Mouse (Mus musculus): ENCODE results near the gene Fgfr3. TPM values are rescaled to one million over a fixed set of nuclear protein-coding genes. Genes with fewer than 3 reads are reported as not detected.

Fgfr3 gene
- polyA plus RNA-seq, 1 experiment from 2014 or later, result 13.7 TPM

GRCm38 (mm10) chr5:33684932-33685331 lies 36.5 kb upstream of the Fgfr3 start:
- Histone ChIP-seq H3K27ac (ENCODE audit: low read depth) (no peak overlapping the region), H3K27me3 (replicated peaks; ENCODE audit: control insufficient read depth, insufficient read depth, low read length) (no peaks in the 10 kb centered on the region), H3K4me3 (ENCODE audit: low read depth, low read length) (no peak overlapping the region), H3K36me3 (ENCODE audit: control insufficient read depth, insufficient read depth, low read length) (no peaks in the 10 kb centered on the region), H3K9ac (ENCODE audit: low read length) (no peak overlapping the region), H3K4me2 (ENCODE audit: low read length) (no peak overlapping the region), H3K9me3 (ENCODE audit: control insufficient read depth, low read length) (no peaks in the 10 kb centered on the region), H3K4me1 (replicated peaks; ENCODE audit: control insufficient read depth, insufficient read depth, low read length) (peaks cover 8% of the 10 kb centered on the region; the same call in 1 of the 2 replicates)
- ATAC-seq (replicated peaks; ENCODE audit: low FRiP score, low TSS enrichment, low read depth) (no peak), DNase-seq (ENCODE audit: low spot score) (no peak)
- WGBS, result 80% methylated on average over 4 of the region's 4 CpGs

- H3K36me3 ChIP-seq (ENCODE audit: control insufficient read depth, insufficient read depth, low read length), result no peaks in the 10 kb centered on the region
- H3K9me3 ChIP-seq (ENCODE audit: control insufficient read depth, low read length), result no peaks in the 10 kb centered on the region
- no peak overlapping the region for H3K9ac ChIP-seq (ENCODE audit: low read length)
- H3K27ac ChIP-seq (ENCODE audit: low read depth), result no peak overlapping the region
- WGBS, result 79% methylated on average over 4 of the region's 4 CpGs
- ATAC-seq (replicated peaks; ENCODE audit: low FRiP score, low TSS enrichment, low read depth) (no peak), DNase-seq (ENCODE audit: low spot score) (no peak)
- H3K27me3 ChIP-seq (replicated peaks; ENCODE audit: control insufficient read depth, insufficient read depth, low read length), result no peaks in the 10 kb centered on the region
- H3K4me1 ChIP-seq (replicated peaks; ENCODE audit: control insufficient read depth, insufficient read depth, low read length), result peaks cover 13% of the 10 kb centered on the region
- H3K4me3 ChIP-seq (ENCODE audit: low read depth, low read length), result no peak overlapping the region
- no peak overlapping the region for H3K4me2 ChIP-seq (ENCODE audit: low read length)
These were observed 34.3 kb upstream of the Fgfr3 start for GRCm38 (mm10) chr5:33687142-33687541.

GRCm38 (mm10) chr5:33688278-33689220 lies 32.9 kb upstream of the Fgfr3 start:
- Histone ChIP-seq H3K4me3 (ENCODE audit: low read depth, low read length) (no peak overlapping the region), H3K9ac (ENCODE audit: low read length) (no peak overlapping the region), H3K4me2 (ENCODE audit: low read length) (no peak overlapping the region), H3K9me3 (ENCODE audit: control insufficient read depth, low read length) (no peaks in the 10 kb centered on the region), H3K36me3 (ENCODE audit: control insufficient read depth, insufficient read depth, low read length) (no peaks in the 10 kb centered on the region), H3K27ac (ENCODE audit: low read depth) (no peak overlapping the region), H3K27me3 (replicated peaks; ENCODE audit: control insufficient read depth, insufficient read depth, low read length) (no peaks in the 10 kb centered on the region), H3K4me1 (replicated peaks; ENCODE audit: control insufficient read depth, insufficient read depth, low read length) (peaks cover 24% of the 10 kb centered on the region)
- 68% methylated on average over 14 of the region's 14 CpGs for WGBS
- DNase-seq (ENCODE audit: low spot score) (no peak), ATAC-seq (replicated peaks; ENCODE audit: low FRiP score, low TSS enrichment, low read depth) (no peak)

GRCm38 (mm10) chr5:33689221-33689844 lies 32.1 kb upstream of the Fgfr3 start:
- Histone ChIP-seq H3K4me1 (replicated peaks; ENCODE audit: control insufficient read depth, insufficient read depth, low read length) (peaks cover 24% of the 10 kb centered on the region), H3K4me2 (ENCODE audit: low read length) (no peak overlapping the region), H3K27ac (ENCODE audit: low read depth) (no peak overlapping the region), H3K9ac (ENCODE audit: low read length) (no peak overlapping the region), H3K36me3 (ENCODE audit: control insufficient read depth, insufficient read depth, low read length) (no peaks in the 10 kb centered on the region), H3K9me3 (ENCODE audit: control insufficient read depth, low read length) (no peaks in the 10 kb centered on the region), H3K27me3 (replicated peaks; ENCODE audit: control insufficient read depth, insufficient read depth, low read length) (no peaks in the 10 kb centered on the region), H3K4me3 (ENCODE audit: low read depth, low read length) (no peak overlapping the region)
- ATAC-seq (replicated peaks; ENCODE audit: low FRiP score, low TSS enrichment, low read depth) (0 out of 2 replicates have a peak, but pooled peaks have one; percentile 26), DNase-seq (ENCODE audit: low spot score) (no peak)
- 70% methylated on average over 20 of the region's 20 CpGs for WGBS

GRCm38 (mm10) chr5:33689852-33690645 lies 31.4 kb upstream of the Fgfr3 start:
- Histone ChIP-seq H3K4me3 (ENCODE audit: low read depth, low read length) (no peak overlapping the region), H3K4me1 (replicated peaks; ENCODE audit: control insufficient read depth, insufficient read depth, low read length) (peaks cover 29% of the 10 kb centered on the region), H3K36me3 (ENCODE audit: control insufficient read depth, insufficient read depth, low read length) (no peaks in the 10 kb centered on the region), H3K9ac (ENCODE audit: low read length) (no peak overlapping the region), H3K4me2 (ENCODE audit: low read length) (no peak overlapping the region), H3K27me3 (replicated peaks; ENCODE audit: control insufficient read depth, insufficient read depth, low read length) (no peaks in the 10 kb centered on the region), H3K9me3 (ENCODE audit: control insufficient read depth, low read length) (no peaks in the 10 kb centered on the region), H3K27ac (ENCODE audit: low read depth) (no peak overlapping the region)
- ATAC-seq (replicated peaks; ENCODE audit: low FRiP score, low TSS enrichment, low read depth) (no peak), DNase-seq (ENCODE audit: low spot score) (no peak)
- WGBS, result 83% methylated on average over 11 of the region's 11 CpGs

GRCm38 (mm10) chr5:33692393-33692792 lies 29.1 kb upstream of the Fgfr3 start:
- DNase-seq (ENCODE audit: low spot score) (peak; percentile 79), ATAC-seq (replicated peaks; ENCODE audit: low FRiP score, low TSS enrichment, low read depth) (peak; percentile 17; the same call in 1 of the 2 replicates)
- Histone ChIP-seq H3K36me3 (ENCODE audit: control insufficient read depth, insufficient read depth, low read length) (no peaks in the 10 kb centered on the region), H3K4me1 (replicated peaks; ENCODE audit: control insufficient read depth, insufficient read depth, low read length) (peaks cover 40% of the 10 kb centered on the region), H3K9ac (ENCODE audit: low read length) (peak overlapping the region; percentile 43), H3K4me2 (ENCODE audit: low read length) (peak overlapping the region; percentile 43), H3K27me3 (replicated peaks; ENCODE audit: control insufficient read depth, insufficient read depth, low read length) (no peaks in the 10 kb centered on the region; the same call in 1 of the 2 replicates), H3K9me3 (ENCODE audit: control insufficient read depth, low read length) (no peaks in the 10 kb centered on the region), H3K27ac (ENCODE audit: low read depth) (peak overlapping the region; percentile 83), H3K4me3 (ENCODE audit: low read depth, low read length) (0 out of 2 replicates have a peak overlapping the region, but pooled peaks have one; percentile 1)
- WGBS, result 4% methylated on average over 24 of the region's 24 CpGs

- no peak overlapping the region for H3K27ac ChIP-seq (ENCODE audit: low read depth)
- H3K4me2 ChIP-seq (ENCODE audit: low read length), result peak overlapping the region; percentile 81; the same call in 1 of the 2 replicates
- DNase-seq (ENCODE audit: low spot score), result no peak
- no peaks in the 10 kb centered on the region; the same call in 1 of the 2 replicates for H3K27me3 ChIP-seq (replicated peaks; ENCODE audit: control insufficient read depth, insufficient read depth, low read length)
- H3K9ac ChIP-seq (ENCODE audit: low read length), result peak overlapping the region; percentile 66; the same call in 1 of the 2 replicates
- 64% methylated on average over 9 of the region's 9 CpGs for WGBS
- ATAC-seq (replicated peaks; ENCODE audit: low FRiP score, low TSS enrichment, low read depth), result no peak
- H3K4me3 ChIP-seq (ENCODE audit: low read depth, low read length), result no peak overlapping the region
- H3K4me1 ChIP-seq (replicated peaks; ENCODE audit: control insufficient read depth, insufficient read depth, low read length), result peaks cover 47% of the 10 kb centered on the region
- H3K9me3 ChIP-seq (ENCODE audit: control insufficient read depth, low read length), result no peaks in the 10 kb centered on the region
- no peaks in the 10 kb centered on the region for H3K36me3 ChIP-seq (ENCODE audit: control insufficient read depth, insufficient read depth, low read length)
These were observed 27.0 kb upstream of the Fgfr3 start for GRCm38 (mm10) chr5:33694461-33694847.
